Mouse (Mus musculus): ENCODE measurements around the gene Ints7.

Ints7 gene

DNA sequence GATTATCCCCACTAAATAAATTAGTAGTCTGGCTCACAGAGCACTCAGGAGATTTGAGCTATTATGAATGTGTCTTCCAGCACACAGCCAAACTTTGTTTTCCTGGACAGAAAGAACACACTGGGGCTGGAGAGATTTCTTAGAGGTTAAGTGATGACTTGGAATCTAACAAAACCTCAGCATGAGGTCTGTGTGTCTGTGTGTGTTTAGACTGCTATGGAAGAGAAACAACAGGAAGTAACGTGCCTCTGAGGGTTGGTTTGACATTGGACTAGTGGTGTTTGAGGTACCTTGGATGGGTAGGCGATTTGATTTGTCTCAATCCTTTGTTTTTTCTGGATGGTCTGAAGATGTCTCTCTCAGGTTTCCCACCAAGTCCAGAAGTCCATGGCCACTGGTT is 58.7 kb downstream of the Ints7 start:
- no peak for DNase-seq

DNA sequence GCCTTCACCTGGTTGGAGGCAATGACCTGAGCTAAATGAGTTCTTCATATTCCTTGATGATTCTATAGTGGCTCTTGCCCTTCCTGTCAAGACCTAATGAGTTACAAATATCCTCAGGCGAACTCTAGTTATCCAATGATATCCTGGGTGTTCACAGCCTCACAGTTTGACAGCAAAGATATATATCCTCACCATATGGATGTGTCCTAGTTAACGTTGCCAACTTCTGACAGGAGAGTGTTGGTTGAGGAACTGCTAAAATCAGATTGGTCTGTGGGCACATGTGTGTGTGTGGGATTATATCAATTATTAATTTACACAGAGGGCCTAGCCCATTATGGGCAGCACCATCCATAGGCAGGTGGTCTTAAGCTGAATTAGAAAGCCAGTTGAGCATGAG is 63.0 kb downstream of the Ints7 start:
- DNase-seq: no peak

DNA sequence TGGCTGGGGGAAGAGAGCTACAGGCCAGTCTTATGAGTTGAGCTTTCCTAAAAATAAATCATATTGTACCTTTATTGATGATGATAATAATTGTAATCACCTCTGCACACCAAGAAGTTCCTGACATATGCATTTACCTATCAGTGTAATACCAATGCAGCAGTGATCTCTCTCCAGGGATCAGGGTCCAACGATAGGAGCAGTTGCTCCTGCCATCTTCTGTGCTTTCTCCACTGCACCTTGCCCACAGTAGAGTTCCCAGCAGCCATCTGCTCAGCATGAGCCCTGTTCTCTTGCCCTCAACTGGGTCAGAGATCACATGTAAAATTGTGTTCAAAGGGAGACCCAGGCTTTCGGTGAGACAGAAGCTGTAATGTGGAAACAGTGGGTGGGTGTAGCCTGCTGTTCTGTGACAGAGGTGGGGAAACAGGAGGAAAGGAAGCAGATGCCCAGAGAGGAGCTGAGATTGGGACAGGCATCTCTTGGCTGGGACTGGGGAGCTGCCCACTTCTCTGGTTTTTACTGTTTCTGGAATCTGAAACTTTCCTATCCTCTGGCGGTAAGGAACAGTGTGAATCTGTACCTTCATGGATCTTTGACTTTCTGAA is 63.9 kb downstream of the Ints7 start:
- DNase-seq: no peak

DNA sequence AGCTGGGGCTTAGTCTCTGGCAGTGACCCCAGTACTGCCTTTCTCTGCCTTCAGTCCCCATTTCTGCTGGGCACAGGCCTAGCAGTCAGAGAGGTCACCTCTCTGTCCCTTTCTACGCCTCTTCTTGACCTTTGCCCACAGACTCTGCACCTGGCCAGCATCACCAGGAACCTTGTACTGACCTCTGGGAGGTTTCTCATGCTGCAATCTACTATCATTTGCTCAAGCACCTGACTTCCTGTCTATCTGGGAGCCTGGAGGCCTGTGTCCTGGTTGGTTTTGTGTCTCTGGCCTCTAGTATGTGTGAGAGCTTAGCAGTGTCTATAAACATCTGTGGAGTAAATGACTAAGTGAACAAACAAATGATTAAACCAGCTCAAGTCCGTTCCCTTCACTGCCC is 64.7 kb downstream of the Ints7 start:
- no peak for DNase-seq

DNA sequence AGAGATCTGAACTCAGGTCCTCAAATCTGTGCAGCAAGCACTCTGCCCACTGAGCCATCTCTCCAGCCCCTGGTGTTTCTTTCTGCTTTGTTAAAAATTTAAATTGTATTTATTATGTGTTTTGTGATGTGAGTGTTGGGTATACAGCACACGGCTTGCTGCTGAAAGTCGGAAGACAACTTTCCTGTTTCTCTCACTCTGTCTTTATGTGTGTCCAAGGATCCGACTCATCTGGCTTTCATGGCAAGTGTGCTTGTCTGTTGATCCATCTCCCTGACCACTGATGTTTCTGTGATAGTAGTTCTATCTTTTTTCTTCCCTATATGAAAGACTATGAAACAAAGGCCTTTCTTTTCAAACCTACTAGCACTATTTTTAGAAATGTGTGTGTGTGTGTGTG is 65.4 kb downstream of the Ints7 start:
- DNase-seq: no peak

DNA sequence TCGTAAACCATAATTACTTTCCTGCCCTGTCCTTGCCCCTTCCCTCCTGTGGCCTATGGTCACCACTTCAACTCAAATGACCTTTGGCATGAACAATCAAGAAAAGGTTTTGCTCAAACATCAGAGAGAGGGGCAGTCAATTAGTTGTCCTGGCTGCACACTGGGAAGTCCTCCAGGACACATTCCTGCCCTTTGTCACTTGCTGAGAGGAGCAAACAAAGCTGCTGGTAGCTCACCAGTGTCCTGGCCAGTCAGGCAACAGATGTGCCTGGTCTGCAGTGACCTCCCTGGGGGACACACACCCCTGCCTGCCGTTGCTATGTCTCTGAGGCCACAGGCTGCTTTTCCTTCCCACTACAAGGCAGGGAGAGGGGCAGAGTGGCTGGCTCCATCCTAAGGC is 66.0 kb downstream of the Ints7 start:
- no peak for DNase-seq

DNA sequence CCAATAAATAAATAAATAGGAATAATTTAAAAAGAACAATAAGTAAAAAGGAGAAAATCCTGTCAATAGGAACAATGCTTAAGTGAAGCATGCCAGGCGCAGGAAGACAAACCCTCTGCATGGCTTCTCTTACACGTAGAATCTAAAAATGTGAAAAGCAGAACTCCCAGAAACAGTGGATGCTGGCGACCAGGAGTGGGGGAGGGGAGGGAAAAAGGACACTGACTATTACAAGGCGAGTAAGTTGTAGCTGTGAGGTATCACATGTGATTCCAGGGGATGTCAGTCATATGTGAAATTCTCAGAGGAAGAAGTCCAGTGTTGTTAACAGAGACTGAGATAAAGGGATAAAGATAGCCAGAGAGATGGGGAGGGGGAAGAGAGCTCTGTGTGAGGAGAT is 67.5 kb downstream of the Ints7 start:
- DNase-seq: no peak

DNA sequence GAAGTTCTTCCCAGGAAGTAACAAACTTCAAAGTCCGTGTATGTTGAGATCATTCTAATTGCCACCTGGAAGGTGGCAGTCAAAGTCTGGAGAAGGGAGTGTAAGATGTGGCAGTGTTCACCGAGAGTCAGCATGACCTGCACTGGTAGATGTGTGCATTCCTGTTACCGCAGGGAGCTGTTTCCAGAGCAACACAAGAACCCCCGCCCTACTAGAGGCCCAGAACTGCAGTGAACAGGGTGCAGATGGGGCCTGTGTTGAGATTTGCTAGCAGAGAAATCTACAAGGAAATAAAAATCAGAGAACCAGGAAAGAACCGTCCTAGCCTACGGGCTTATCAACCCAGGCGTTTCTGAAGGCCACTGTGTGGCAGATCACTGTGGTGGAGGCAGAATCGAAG is 70.5 kb downstream of the Ints7 start:
- DNase-seq: no peak

DNA sequence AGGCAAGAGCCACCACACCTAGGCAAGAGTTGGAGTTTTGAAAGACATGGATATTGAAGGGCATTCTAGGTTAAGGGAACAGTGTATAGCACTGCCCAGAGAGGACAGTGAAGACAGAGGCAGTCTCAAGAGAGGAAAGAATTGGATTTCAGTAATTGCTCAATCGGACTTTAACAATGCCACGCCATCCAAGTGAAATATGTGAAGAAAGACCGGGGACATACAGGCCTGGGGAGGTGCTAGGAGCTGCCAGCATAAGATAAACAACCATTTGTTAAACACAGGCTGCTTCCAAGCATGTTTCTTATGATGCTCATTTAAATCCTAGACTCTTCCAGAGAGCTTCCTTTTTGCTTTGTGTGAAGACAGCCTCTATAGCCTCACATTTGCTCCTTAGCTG is 72.2 kb downstream of the Ints7 start:
- no peak for DNase-seq

DNA sequence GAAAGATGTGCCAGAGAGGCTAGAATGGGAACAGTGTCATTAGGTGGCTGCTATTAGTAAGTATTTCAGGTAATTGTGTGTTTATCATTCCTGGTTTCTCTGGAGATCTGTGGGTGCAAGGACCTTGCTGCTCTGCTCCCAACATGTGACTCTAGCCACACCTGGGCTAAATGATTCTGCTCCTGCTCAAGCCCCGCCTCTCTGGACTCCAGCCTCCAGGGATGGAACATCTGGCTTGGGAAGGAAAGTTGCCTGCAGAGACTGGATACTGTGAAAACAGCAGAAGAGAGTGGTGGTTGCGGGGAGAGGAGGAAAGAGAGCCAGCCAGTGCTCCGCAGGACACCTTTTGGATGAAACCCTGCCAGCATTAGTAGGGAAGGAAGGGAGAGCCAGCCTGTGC is 84.0 kb downstream of the Ints7 start:
- DNase-seq: no peak

DNA sequence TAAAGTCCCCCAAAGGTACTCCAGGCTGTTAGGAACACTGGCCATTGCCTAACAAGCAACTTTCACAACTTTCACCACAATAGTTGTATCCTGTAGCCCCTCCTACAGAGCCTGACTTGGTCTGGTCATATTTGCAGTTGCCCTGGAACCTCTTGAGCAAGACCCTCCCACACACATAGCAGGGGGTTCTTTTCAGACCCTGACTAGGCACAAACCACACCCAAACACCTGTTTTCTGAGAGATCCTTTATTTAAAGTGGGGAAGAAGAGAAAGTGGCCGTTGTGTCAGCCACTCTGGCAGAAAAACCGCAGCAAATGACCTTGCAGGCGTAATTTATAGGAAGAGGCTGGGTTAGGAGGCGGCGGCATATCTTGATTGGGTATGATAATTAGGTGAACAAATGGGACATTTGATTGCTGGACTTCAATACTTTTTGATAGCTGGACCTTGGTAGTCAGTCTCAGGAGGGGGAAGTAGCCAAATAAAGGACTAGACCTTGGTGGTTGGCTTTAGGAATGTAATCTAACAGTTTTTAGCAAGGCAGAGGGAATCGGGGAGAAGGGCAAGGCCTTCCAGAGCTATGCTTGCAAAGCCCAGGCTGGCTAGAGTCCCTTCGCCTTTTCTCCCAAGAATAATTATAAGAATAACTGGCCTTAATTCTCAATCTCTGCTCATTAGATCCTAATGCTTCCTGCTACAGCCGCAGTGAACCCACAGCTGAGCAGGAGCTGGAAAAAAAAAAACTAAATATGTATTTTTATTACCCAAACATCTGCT is 85.8 kb downstream of the Ints7 start:
- DNase-seq: no peak

DNA sequence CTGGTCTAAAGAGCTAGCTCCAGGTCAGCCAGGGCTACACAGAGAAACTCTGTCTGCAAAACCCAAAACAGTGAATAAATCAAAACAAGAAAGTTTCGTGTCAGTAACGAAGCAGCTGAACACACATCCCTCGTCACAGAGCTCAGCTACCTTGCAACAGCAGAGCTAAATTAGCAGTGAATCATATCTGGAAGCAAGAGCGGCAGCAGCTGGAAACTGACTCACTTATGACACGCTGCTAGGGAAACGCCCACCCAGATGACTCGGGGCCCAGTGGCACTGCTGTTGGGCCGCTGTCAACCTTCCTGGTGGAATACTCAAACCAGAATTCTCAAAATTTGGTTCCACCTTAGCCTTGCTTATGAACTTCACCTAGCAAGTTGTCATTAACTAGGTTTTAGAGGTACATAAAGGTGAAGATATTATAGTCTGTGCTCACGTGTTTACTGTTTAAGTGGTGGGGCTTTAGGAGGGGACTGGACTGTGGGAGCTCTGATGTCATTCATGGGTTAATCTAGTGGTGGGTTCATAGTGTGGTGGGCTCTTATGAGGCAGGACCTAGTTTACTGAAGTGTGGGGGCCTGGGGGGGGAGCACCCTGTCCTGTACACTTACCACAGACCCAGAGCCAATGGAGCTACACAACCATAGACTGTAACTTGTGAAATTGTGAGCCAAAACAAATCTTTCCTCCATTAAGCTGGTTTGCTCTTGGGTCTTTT is 86.9 kb downstream of the Ints7 start:
- no peak for DNase-seq

DNA sequence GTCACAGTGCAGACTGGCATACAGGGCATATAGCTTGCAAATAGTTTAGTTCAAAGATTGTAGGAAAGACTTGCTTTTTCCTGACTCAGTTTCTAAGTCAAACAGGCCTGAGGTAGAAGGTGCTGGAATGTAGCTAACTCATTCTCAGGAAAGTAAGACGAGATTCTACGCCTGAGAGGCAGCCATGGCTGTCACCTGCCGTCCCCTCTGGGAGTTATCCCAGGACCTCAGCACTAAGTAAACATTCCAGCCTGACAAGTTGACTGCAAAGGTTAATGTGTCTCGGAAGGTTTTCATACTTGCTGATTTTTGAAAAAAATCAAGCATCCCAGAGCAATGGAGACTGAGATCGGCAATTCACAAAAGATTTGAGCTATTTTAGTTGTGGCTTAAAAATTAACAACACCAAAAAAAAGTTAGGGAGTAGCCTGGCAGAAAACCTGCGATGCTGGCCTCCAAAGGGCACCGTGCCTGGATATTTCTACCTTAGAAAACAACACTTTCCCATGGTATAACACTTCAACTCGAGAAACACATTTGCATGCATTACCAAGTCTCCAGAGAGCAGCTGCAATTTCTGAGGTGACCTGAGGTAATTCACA is 87.6 kb downstream of the Ints7 start:
- no peak for DNase-seq

DNA sequence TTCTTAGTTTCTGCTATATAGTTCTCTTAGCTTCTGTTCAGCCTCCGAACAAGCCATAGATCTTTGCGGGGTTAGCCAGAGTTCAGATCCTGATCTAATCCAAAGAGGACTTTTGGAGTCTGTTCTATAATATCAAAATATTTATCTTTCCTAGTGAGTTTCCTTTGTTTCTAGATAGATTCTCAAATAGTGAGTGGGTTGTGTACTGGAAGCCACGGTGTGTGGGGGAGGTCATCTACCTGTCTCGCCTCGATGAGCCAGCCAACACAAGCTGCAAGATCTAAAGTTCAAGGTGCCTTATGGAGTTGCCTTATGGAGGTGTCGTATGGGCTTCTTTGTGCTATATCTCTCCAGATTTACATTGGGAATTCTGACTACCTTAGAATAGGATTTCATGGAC is 88.2 kb downstream of the Ints7 start:
- DNase-seq: no peak

DNA sequence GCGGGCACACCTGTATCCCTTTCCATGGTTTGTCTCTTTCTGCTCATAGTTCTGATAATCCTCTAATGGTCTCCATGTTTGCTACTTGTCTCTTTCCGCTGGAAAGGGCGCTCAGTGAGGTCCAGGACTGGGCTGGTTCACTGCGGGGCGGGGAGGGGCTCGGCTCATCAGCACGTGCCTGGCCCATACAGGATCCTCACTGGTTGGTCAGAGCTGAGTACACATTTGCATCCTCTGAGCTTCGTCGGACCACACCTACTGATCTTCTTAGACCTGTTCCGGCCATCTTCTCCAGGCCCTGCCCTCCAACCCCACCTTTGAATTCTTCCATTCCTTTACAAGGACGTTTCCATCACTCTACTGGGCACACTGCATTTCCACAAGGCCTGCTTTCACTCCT is 90.9 kb downstream of the Ints7 start:
- DNase-seq: no peak

DNA sequence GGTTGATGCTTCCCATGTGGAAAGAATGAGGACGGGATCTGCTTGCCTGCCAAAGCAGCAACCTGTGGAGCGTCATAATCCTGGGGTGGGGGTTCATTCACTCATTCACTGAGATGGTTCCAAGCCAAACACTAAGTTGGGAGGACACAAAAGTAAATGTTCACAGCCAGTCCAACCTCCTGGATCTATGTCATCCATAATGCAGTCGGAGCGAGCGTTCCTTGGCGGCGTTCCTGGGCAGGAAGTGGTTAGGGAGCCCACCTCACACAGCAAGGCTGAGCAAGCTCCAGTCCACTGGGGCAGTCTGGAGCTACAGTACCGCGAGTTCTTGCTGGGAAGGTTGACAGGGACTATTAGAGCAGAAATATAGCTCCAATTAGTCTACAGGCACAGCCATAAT is 92.6 kb downstream of the Ints7 start:
- no peak for DNase-seq

Measured in thymus, adult 18-20 months (tissue).